Mouse (Mus musculus): Measurements from ENCODE around the gene Igsf3. TPM values are rescaled to one million over a fixed set of nuclear protein-coding genes. Genes with fewer than 3 reads are reported as not detected.
"Not testable (repeated sequence)": the region's sequence is repeated elsewhere in the genome, so short reads cannot be mapped to it uniquely, and the experiment has no call there.

The Igsf3 gene
- polyA plus RNA-seq, 1 experiment = 29.1 TPM

- H3K9ac ChIP-seq (ENCODE audit: low read depth, poor library complexity, severe bottlenecking) = peak overlapping the region; percentile 51
- no peak overlapping the region for H3K4me3 ChIP-seq (ENCODE audit: low read depth, low read length)
- no peaks in the 10 kb centered on the region for H3K36me3 ChIP-seq (ENCODE audit: control insufficient read depth, insufficient read depth, low read length, poor library complexity, severe bottlenecking)
- no peaks in the 10 kb centered on the region for H3K27me3 ChIP-seq (ENCODE audit: control insufficient read depth, insufficient read depth, low read length, poor library complexity, severe bottlenecking)
- TF ChIP-seq EP300 (IDR thresholded peaks at IDR 0.05; ENCODE audit: insufficient read depth, low read depth, low read length) = peak; percentile 73; the same call in 1 of the 2 replicates
- no peak for TF ChIP-seq POLR2A (IDR thresholded peaks at IDR 0.05; ENCODE audit: insufficient read depth, low read length)
- TF ChIP-seq CTCF (IDR thresholded peaks at IDR 0.05; ENCODE audit: low read depth, low read length) = no peak
- H3K4me1 ChIP-seq (ENCODE audit: control insufficient read depth, insufficient read depth, low read length) = peaks cover 18% of the 10 kb centered on the region
- no peaks in the 10 kb centered on the region for H3K9me3 ChIP-seq (replicated peaks; ENCODE audit: control insufficient read depth, insufficient read depth, low read length, poor library complexity, severe bottlenecking)
- peak overlapping the region; percentile 97 for H3K27ac ChIP-seq (ENCODE audit: insufficient read depth, low read length)
These were observed 35.2 kb downstream of the Igsf3 start for GRCm38 (mm10) chr3:101412115-101412514.

GRCm38 (mm10) chr3:101413013-101413412, 36.1 kb downstream of the Igsf3 start:
- not testable (repeated sequence) for H3K9me3 ChIP-seq (replicated peaks; ENCODE audit: control insufficient read depth, insufficient read depth, low read length, poor library complexity, severe bottlenecking); H3K27me3 ChIP-seq (ENCODE audit: control insufficient read depth, insufficient read depth, low read length, poor library complexity, severe bottlenecking); H3K4me3 ChIP-seq (ENCODE audit: low read depth, low read length); H3K36me3 ChIP-seq (ENCODE audit: control insufficient read depth, insufficient read depth, low read length, poor library complexity, severe bottlenecking)
- peak overlapping the region; percentile 88 for H3K27ac ChIP-seq (ENCODE audit: insufficient read depth, low read length)
- peaks cover 14% of the 10 kb centered on the region for H3K4me1 ChIP-seq (ENCODE audit: control insufficient read depth, insufficient read depth, low read length)
- TF ChIP-seq EP300 (IDR thresholded peaks at IDR 0.05; ENCODE audit: insufficient read depth, low read depth, low read length) = peak; percentile 45; the same call in 1 of the 2 replicates
- H3K9ac ChIP-seq (ENCODE audit: low read depth, poor library complexity, severe bottlenecking) = peak overlapping the region; percentile 51; the same call in 1 of the 2 replicates

GRCm38 (mm10) chr3:101418740-101419652, 42.1 kb downstream of the Igsf3 start:
- no peak for TF ChIP-seq CTCF (IDR thresholded peaks at IDR 0.05; ENCODE audit: low read depth, low read length)
- no peak for TF ChIP-seq EP300 (IDR thresholded peaks at IDR 0.05; ENCODE audit: insufficient read depth, low read depth, low read length)
- no peak for TF ChIP-seq POLR2A (IDR thresholded peaks at IDR 0.05; ENCODE audit: insufficient read depth, low read length)
- Histone ChIP-seq H3K27me3 (ENCODE audit: control insufficient read depth, insufficient read depth, low read length, poor library complexity, severe bottlenecking) (no peaks in the 10 kb centered on the region), H3K9me3 (replicated peaks; ENCODE audit: control insufficient read depth, insufficient read depth, low read length, poor library complexity, severe bottlenecking) (no peaks in the 10 kb centered on the region), H3K4me1 (ENCODE audit: control insufficient read depth, insufficient read depth, low read length) (peaks cover 6% of the 10 kb centered on the region), H3K36me3 (ENCODE audit: control insufficient read depth, insufficient read depth, low read length, poor library complexity, severe bottlenecking) (no peaks in the 10 kb centered on the region), H3K4me3 (ENCODE audit: low read depth, low read length) (no peak overlapping the region), H3K27ac (ENCODE audit: insufficient read depth, low read length) (no peak overlapping the region), H3K9ac (ENCODE audit: low read depth, poor library complexity, severe bottlenecking) (no peak overlapping the region)

GRCm38 (mm10) chr3:101419653-101419994, 42.7 kb downstream of the Igsf3 start:
- no peak overlapping the region for H3K4me3 ChIP-seq (ENCODE audit: low read depth, low read length)
- no peak overlapping the region for H3K27ac ChIP-seq (ENCODE audit: insufficient read depth, low read length)
- no peaks in the 10 kb centered on the region for H3K36me3 ChIP-seq (ENCODE audit: control insufficient read depth, insufficient read depth, low read length, poor library complexity, severe bottlenecking)
- TF ChIP-seq POLR2A (IDR thresholded peaks at IDR 0.05; ENCODE audit: insufficient read depth, low read length) = no peak
- no peak for TF ChIP-seq CTCF (IDR thresholded peaks at IDR 0.05; ENCODE audit: low read depth, low read length)
- TF ChIP-seq EP300 (IDR thresholded peaks at IDR 0.05; ENCODE audit: insufficient read depth, low read depth, low read length) = no peak
- no peaks in the 10 kb centered on the region for H3K9me3 ChIP-seq (replicated peaks; ENCODE audit: control insufficient read depth, insufficient read depth, low read length, poor library complexity, severe bottlenecking)
- H3K4me1 ChIP-seq (ENCODE audit: control insufficient read depth, insufficient read depth, low read length) = peaks cover 6% of the 10 kb centered on the region
- no peaks in the 10 kb centered on the region for H3K27me3 ChIP-seq (ENCODE audit: control insufficient read depth, insufficient read depth, low read length, poor library complexity, severe bottlenecking)
- H3K9ac ChIP-seq (ENCODE audit: low read depth, poor library complexity, severe bottlenecking) = no peak overlapping the region

GRCm38 (mm10) chr3:101423188-101423587, 46.3 kb downstream of the Igsf3 start:
- TF ChIP-seq EP300 (IDR thresholded peaks at IDR 0.05; ENCODE audit: insufficient read depth, low read depth, low read length) (no peak), CTCF (IDR thresholded peaks at IDR 0.05; ENCODE audit: low read depth, low read length) (no peak), POLR2A (IDR thresholded peaks at IDR 0.05; ENCODE audit: insufficient read depth, low read length) (no peak)
- Histone ChIP-seq H3K27me3 (ENCODE audit: control insufficient read depth, insufficient read depth, low read length, poor library complexity, severe bottlenecking) (no peaks in the 10 kb centered on the region), H3K9ac (ENCODE audit: low read depth, poor library complexity, severe bottlenecking) (no peak overlapping the region), H3K36me3 (ENCODE audit: control insufficient read depth, insufficient read depth, low read length, poor library complexity, severe bottlenecking) (0 out of 2 replicates have a peak, but pooled peaks cover 3% of the 10 kb centered on the region), H3K9me3 (replicated peaks; ENCODE audit: control insufficient read depth, insufficient read depth, low read length, poor library complexity, severe bottlenecking) (no peaks in the 10 kb centered on the region), H3K4me3 (ENCODE audit: low read depth, low read length) (no peak overlapping the region), H3K4me1 (ENCODE audit: control insufficient read depth, insufficient read depth, low read length) (peaks cover 6% of the 10 kb centered on the region), H3K27ac (ENCODE audit: insufficient read depth, low read length) (no peak overlapping the region)

GRCm38 (mm10) chr3:101424295-101424885, 47.5 kb downstream of the Igsf3 start:
- Histone ChIP-seq H3K9ac (ENCODE audit: low read depth, poor library complexity, severe bottlenecking) (no peak overlapping the region), H3K27me3 (ENCODE audit: control insufficient read depth, insufficient read depth, low read length, poor library complexity, severe bottlenecking) (no peaks in the 10 kb centered on the region), H3K4me1 (ENCODE audit: control insufficient read depth, insufficient read depth, low read length) (peaks cover 3% of the 10 kb centered on the region), H3K36me3 (ENCODE audit: control insufficient read depth, insufficient read depth, low read length, poor library complexity, severe bottlenecking) (0 out of 2 replicates have a peak, but pooled peaks cover 3% of the 10 kb centered on the region), H3K27ac (ENCODE audit: insufficient read depth, low read length) (no peak overlapping the region), H3K9me3 (replicated peaks; ENCODE audit: control insufficient read depth, insufficient read depth, low read length, poor library complexity, severe bottlenecking) (no peaks in the 10 kb centered on the region), H3K4me3 (ENCODE audit: low read depth, low read length) (no peak overlapping the region)
- no peak for TF ChIP-seq POLR2A (IDR thresholded peaks at IDR 0.05; ENCODE audit: insufficient read depth, low read length)
- no peak for TF ChIP-seq CTCF (IDR thresholded peaks at IDR 0.05; ENCODE audit: low read depth, low read length)
- no peak for TF ChIP-seq EP300 (IDR thresholded peaks at IDR 0.05; ENCODE audit: insufficient read depth, low read depth, low read length)

All from ES-Bruce4 (cell line).